Mouse (Mus musculus) lung, adult 2 months (tissue): Measurements from ENCODE around the gene Vta1.

ENCODE experiments used
- CTCF ChIP-seq: fragments of 200-500 bp; IDR thresholded peaks from 2 replicates; pipeline ENCODE4 v1.5.1; 2011; ENCODE audit warnings: mild to moderate bottlenecking, low read length, control low read depth; ENCODE audit not compliant: insufficient read depth
- POLR2A ChIP-seq: fragments of 200-500 bp; IDR thresholded peaks from 2 replicates; pipeline ENCODE4 v1.6.1; 2011; ENCODE audit warnings: low read depth, mild to moderate bottlenecking, control low read depth, low read length, borderline replicate concordance; ENCODE audit errors: extremely low read depth

DNA sequence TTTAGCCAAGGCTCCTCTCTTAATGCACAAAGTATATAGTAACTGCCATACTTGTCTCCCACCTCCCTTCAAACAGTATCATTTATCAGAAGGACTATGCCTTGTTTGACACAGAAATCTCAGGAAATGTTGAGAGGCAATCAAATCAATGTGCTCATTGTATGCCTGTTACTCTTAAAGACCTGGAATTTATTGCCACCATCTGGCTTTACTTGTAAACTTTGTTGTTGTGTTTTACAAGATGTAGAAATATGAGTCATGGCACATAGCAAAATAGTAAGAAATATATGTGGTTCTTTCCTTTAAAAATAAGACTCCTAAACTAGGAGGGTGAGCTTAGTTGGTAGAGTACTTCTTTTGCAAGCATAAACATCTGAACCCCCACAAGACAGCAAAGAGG lies 89.9 kb downstream of the Vta1 start:
- no peak for TF ChIP-seq CTCF
- no peak for TF ChIP-seq POLR2A
